Mouse (Mus musculus) MEL (cell line): Measurements from ENCODE around the gene Snx18. TPM values are rescaled to one million over a fixed set of nuclear protein-coding genes. Genes with fewer than 3 reads are reported as not detected.

Experiments
- DNase-seq: peaks from one replicate; pipeline ENCODE4 v3.0.0; 2011; ENCODE audit warnings: low read depth, low spot score
- H3K27ac ChIP-seq: 2 replicates; pipeline ENCODE4 v1.5.1; 2012; ENCODE audit warnings: low read depth, mild to moderate bottlenecking, control low read depth, low read length, moderate library complexity; ENCODE audit not compliant: control insufficient read depth
- H3K27me3 ChIP-seq, 2 experiments: fragments of 150-350 bp in 1 of 2; sonication (generic) in 1 of 2; 2 replicates each; pipeline ENCODE4 v1.6.1; 2012; ENCODE audit warnings: low read length in 2 of 2, mild to moderate bottlenecking in 2 of 2, improper control_type of control experiment in 1 of 2, moderate library complexity in 1 of 2; ENCODE audit not compliant: insufficient read depth in 2 of 2, control insufficient read depth in 1 of 2
- H3K36me3 ChIP-seq, 2 experiments: 2 replicates each; pipeline ENCODE4 v1.6.1; 2012 to 2014; ENCODE audit warnings: low read length in 2 of 2, improper control_type of control experiment in 1 of 2, inconsistent platforms in 1 of 2, mild to moderate bottlenecking in 1 of 2; ENCODE audit not compliant: insufficient read depth in 2 of 2, control insufficient read depth in 1 of 2
- H3K4me1 ChIP-seq, 2 experiments: fragments of 150-350 bp in 1 of 2; sonication (generic) in 1 of 2; 2 replicates each; pipeline ENCODE4 v1.6.1; 2012; ENCODE audit warnings: low read length in 2 of 2, improper control_type of control experiment in 1 of 2, mild to moderate bottlenecking in 1 of 2; ENCODE audit not compliant: insufficient read depth in 2 of 2, control insufficient read depth in 1 of 2
- H3K4me3 ChIP-seq, 2 experiments: fragments of 150-350 bp in 1 of 2; sonication (generic) in 1 of 2; 2 replicates each; pipeline ENCODE4 v1.5.1; 2012; ENCODE audit warnings: low read depth in 2 of 2, low read length in 2 of 2, mild to moderate bottlenecking in 2 of 2, moderate library complexity in 2 of 2, control low read depth in 1 of 2, improper control_type of control experiment in 1 of 2; ENCODE audit not compliant: control insufficient read depth in 1 of 2, insufficient read depth in 1 of 2
- H3K79me2 ChIP-seq: 2 replicates; pipeline ENCODE4 v1.6.1; 2012; ENCODE audit warnings: mild to moderate bottlenecking, low read length, moderate library complexity; ENCODE audit not compliant: control insufficient read depth, poor library complexity, insufficient read depth
- H3K9ac ChIP-seq: 2 replicates; pipeline ENCODE4 v1.6.1; 2012; ENCODE audit warnings: low read depth, mild to moderate bottlenecking, control low read depth, low read length, moderate library complexity; ENCODE audit not compliant: control insufficient read depth, poor library complexity, severe bottlenecking
- H3K9me3 ChIP-seq: fragments of 150-350 bp; sonication (generic); replicated peaks from 2 replicates; pipeline ENCODE4 v1.6.1; 2012; ENCODE audit warnings: mild to moderate bottlenecking, low read length, improper control_type of control experiment, moderate library complexity; ENCODE audit not compliant: insufficient read depth
- CHD1 ChIP-seq: IDR thresholded peaks from 2 replicates; pipeline ENCODE4 v1.6.1; 2012; ENCODE audit warnings: low read depth, mild to moderate bottlenecking, inconsistent platforms, low read length, improper control_type of control experiment
- CTCF ChIP-seq, 3 experiments: IDR thresholded peaks in 2 of 3; conservative IDR thresholded peaks in 1 of 3; 2 replicates each; pipeline ENCODE4 v1.5.1; 2011 to 2012; ENCODE audit warnings: low read length in 3 of 3, low read depth in 2 of 3, mild to moderate bottlenecking in 2 of 3, improper control_type of control experiment in 1 of 3, inconsistent platforms in 1 of 3, mixed read lengths in 1 of 3, moderate library complexity in 1 of 3; ENCODE audit not compliant: control insufficient read depth in 1 of 3, insufficient read depth in 1 of 3, poor library complexity in 1 of 3, severe bottlenecking in 1 of 3
- ELF1 ChIP-seq: IDR thresholded peaks from 2 replicates; pipeline ENCODE4 v1.6.1; 2014; ENCODE audit warnings: low read depth, mild to moderate bottlenecking, inconsistent platforms, low read length, improper control_type of control experiment, moderate library complexity
- EP300 ChIP-seq, 2 experiments: IDR thresholded peaks; 2 replicates each; pipeline ENCODE4 v1.6.1; 2011; ENCODE audit warnings: improper control_type of control experiment in 2 of 2, low read length in 2 of 2, low read depth in 1 of 2, mild to moderate bottlenecking in 1 of 2
- GATA1 ChIP-seq: IDR thresholded peaks from 2 replicates; pipeline ENCODE4 v1.6.1; 2011; ENCODE audit warnings: low read depth, low read length, improper control_type of control experiment
- HCFC1 ChIP-seq: IDR thresholded peaks from 2 replicates; pipeline ENCODE4 v1.6.1; 2012; ENCODE audit warnings: low read depth, mild to moderate bottlenecking, inconsistent platforms, low read length, improper control_type of control experiment, moderate library complexity
- MAFK ChIP-seq: IDR thresholded peaks from 2 replicates; pipeline ENCODE4 v1.6.1; 2011; ENCODE audit warnings: low read depth, mild to moderate bottlenecking, low read length, improper control_type of control experiment, borderline replicate concordance
- MAZ ChIP-seq: IDR thresholded peaks from 2 replicates; pipeline ENCODE4 v1.6.1; 2012; ENCODE audit warnings: low read depth, mild to moderate bottlenecking, inconsistent platforms, low read length, improper control_type of control experiment
- NELFE ChIP-seq: IDR thresholded peaks from 2 replicates; pipeline ENCODE4 v1.6.1; 2011; ENCODE audit warnings: low read depth, low read length, improper control_type of control experiment
- POLR2A ChIP-seq, 2 experiments: IDR thresholded peaks; 2 replicates each; pipeline ENCODE4 v1.6.1; 2011 to 2012; ENCODE audit warnings: low read length in 2 of 2, mild to moderate bottlenecking in 2 of 2, control low read depth in 1 of 2, improper control_type of control experiment in 1 of 2, low read depth in 1 of 2, moderate library complexity in 1 of 2; ENCODE audit not compliant: control insufficient read depth in 1 of 2, insufficient read depth in 1 of 2, poor library complexity in 1 of 2
- POLR2AphosphoS2 ChIP-seq: IDR thresholded peaks from 2 replicates; pipeline ENCODE4 v1.6.1; 2011; ENCODE audit warnings: low read length, improper control_type of control experiment
- RAD21 ChIP-seq: IDR thresholded peaks from 2 replicates; pipeline ENCODE4 v1.6.1; 2011; ENCODE audit warnings: mild to moderate bottlenecking, low read depth, low read length, improper control_type of control experiment
- SIN3A ChIP-seq: IDR thresholded peaks from 2 replicates; pipeline ENCODE4 v1.6.1; 2012; ENCODE audit warnings: low read length, improper control_type of control experiment, inconsistent platforms
- TBP ChIP-seq: IDR thresholded peaks from 2 replicates; pipeline ENCODE4 v1.8.0; 2011; ENCODE audit warnings: low read depth, low read length, improper control_type of control experiment
- UBTF ChIP-seq: IDR thresholded peaks from 2 replicates; pipeline ENCODE4 v1.6.1; 2012; ENCODE audit warnings: low read depth, mild to moderate bottlenecking, inconsistent platforms, low read length, improper control_type of control experiment, moderate library complexity, borderline replicate concordance; ENCODE audit not compliant: insufficient read depth
- ZKSCAN1 ChIP-seq: IDR thresholded peaks from 2 replicates; pipeline ENCODE4 v1.6.1; 2012; ENCODE audit warnings: low read depth, mild to moderate bottlenecking, inconsistent platforms, low read length, improper control_type of control experiment, moderate library complexity
- ZMIZ1 ChIP-seq: IDR thresholded peaks from 2 replicates; pipeline ENCODE4 v1.6.1; 2012; ENCODE audit warnings: low read depth, mild to moderate bottlenecking, inconsistent platforms, low read length, improper control_type of control experiment, moderate library complexity
- ZNF384 ChIP-seq: IDR thresholded peaks from 2 replicates; pipeline ENCODE4 v1.6.1; 2012; ENCODE audit warnings: low read depth, mild to moderate bottlenecking, inconsistent platforms, low read length, improper control_type of control experiment
- polyA plus RNA-seq, 2 experiments: library from polyadenylated mRNA; stranded (reverse) in 1 of 2; unstranded in 1 of 2; fragments of >175 nt in 1 of 2; fragments of >200 nt in 1 of 2; gene quantifications; 2 replicates each; pipeline versions ENCODE4 v1.2.1 to v1.2.4; 2012; ENCODE audit warnings: low replicate concordance in 2 of 2, low read depth in 1 of 2; ENCODE audit not compliant: insufficient read length in 2 of 2, insufficient read depth in 1 of 2, missing spikeins in 1 of 2
- total RNA-seq: library from RNA; depleted of rRNA; stranded (reverse); fragments of 300-350 nt; gene quantifications from 2 replicates; pipeline ENCODE4 v1.2.3, GENCODE M21; 2012

The Snx18 gene
- total and polyA plus RNA-seq, 3 experiments, result 7.7 to 8.7 TPM; not detected in 1

DNA sequence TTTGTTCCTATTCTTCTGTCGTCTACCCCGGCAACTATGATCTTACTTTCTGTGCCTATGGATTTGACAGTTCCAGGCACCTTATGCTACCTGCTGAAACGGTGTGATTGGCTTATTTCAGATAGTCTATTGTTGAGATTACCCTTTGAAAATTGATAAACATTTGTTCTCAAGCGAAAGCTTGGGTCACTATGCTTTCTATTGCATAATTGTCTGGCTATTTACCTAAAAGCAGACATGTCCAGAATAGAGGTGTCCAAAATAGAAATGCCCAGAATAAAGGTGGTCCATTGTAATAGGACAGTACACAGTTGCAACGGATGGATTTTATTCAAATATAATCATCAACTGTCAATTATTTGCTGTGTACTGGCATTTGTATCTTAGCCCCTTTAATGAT lies 36.9 kb downstream of the Snx18 start:
- no peaks in the 10 kb centered on the region for H3K79me2 ChIP-seq
- H3K9me3 ChIP-seq, result no peaks in the 10 kb centered on the region
- no peak overlapping the region for H3K4me3 ChIP-seq
- no peak overlapping the region for H3K27ac ChIP-seq
- H3K4me1 ChIP-seq, result no peaks in the 10 kb centered on the region
- no peak overlapping the region for H3K9ac ChIP-seq
- H3K36me3 ChIP-seq, result no peaks in the 10 kb centered on the region
- DNase-seq, result no peak
- no peaks in the 10 kb centered on the region; a peak in 1 of 4 replicates for H3K27me3 ChIP-seq
- TF ChIP-seq RAD21 (no peak), POLR2A (IDR thresholded peaks at IDR 0.05; ENCODE audit: control insufficient read depth in 1 of 2, insufficient read depth in 1 of 2, low read depth in 1 of 2, low read length in 2 of 2, poor library complexity in 1 of 2) (no peak), HCFC1 (no peak), EP300 (IDR thresholded peaks at IDR 0.05; ENCODE audit: low read depth in 1 of 2, low read length in 2 of 2) (no peak), NELFE (no peak), CHD1 (no peak), SIN3A (no peak), ELF1 (no peak)

DNA sequence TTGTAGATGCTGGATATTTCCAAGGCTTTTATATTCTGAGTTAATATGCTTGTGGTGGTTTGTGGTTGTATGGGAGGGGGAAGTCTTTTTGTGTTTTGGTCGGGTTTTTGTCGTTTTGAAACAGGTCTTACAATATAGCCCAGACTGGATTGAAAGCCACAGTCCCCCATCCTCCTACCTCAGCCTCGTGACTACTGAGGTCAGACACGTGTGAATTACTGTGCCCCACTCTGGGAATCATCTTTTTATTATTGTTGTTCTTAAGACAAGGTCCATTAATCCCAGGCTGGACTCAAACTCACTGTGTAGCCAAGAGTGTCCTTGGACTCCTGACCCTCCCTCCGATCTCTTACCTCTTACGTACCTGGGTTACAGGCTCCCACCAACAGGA lies 38.0 kb downstream of the Snx18 start:
- no peak overlapping the region for H3K27ac ChIP-seq
- H3K36me3 ChIP-seq, result no peaks in the 10 kb centered on the region
- DNase-seq, result no peak
- no peaks in the 10 kb centered on the region for H3K79me2 ChIP-seq
- H3K9me3 ChIP-seq, result no peaks in the 10 kb centered on the region
- no peak overlapping the region for H3K4me3 ChIP-seq
- no peaks in the 10 kb centered on the region; a peak in 1 of 4 replicates for H3K27me3 ChIP-seq
- TF ChIP-seq GATA1, result no peak
- TF ChIP-seq HCFC1, result no peak
- no peak for TF ChIP-seq POLR2AphosphoS2
- no peak for TF ChIP-seq CTCF (IDR thresholded peaks at IDR 0.05 in 2 of 3, conservative IDR thresholded peaks at IDR 0.05 in 1 of 3; ENCODE audit: control insufficient read depth in 1 of 3, insufficient read depth in 1 of 3, low read depth in 2 of 3, low read length in 3 of 3, poor library complexity in 1 of 3, severe bottlenecking in 1 of 3)
- no peak for TF ChIP-seq MAZ
- TF ChIP-seq ZKSCAN1, result no peak
- no peak for TF ChIP-seq UBTF
- TF ChIP-seq EP300 (IDR thresholded peaks at IDR 0.05; ENCODE audit: low read depth in 1 of 2, low read length in 2 of 2), result no peak
- no peak for TF ChIP-seq TBP
- no peak for TF ChIP-seq ZMIZ1
- no peak for TF ChIP-seq CHD1
- no peak for TF ChIP-seq MAFK
- TF ChIP-seq SIN3A, result no peak
- TF ChIP-seq ZNF384, result no peak
- H3K4me1 ChIP-seq, result no peaks in the 10 kb centered on the region
- no peak overlapping the region for H3K9ac ChIP-seq
